Mouse (Mus musculus): ENCODE data around the gene Plxdc1. TPM values are rescaled to one million over a fixed set of nuclear protein-coding genes. Genes with fewer than 3 reads are reported as not detected.

Plxdc1 gene
- total and polyA plus RNA-seq, 2 experiments = 0.28 to 1.2 TPM

DNA sequence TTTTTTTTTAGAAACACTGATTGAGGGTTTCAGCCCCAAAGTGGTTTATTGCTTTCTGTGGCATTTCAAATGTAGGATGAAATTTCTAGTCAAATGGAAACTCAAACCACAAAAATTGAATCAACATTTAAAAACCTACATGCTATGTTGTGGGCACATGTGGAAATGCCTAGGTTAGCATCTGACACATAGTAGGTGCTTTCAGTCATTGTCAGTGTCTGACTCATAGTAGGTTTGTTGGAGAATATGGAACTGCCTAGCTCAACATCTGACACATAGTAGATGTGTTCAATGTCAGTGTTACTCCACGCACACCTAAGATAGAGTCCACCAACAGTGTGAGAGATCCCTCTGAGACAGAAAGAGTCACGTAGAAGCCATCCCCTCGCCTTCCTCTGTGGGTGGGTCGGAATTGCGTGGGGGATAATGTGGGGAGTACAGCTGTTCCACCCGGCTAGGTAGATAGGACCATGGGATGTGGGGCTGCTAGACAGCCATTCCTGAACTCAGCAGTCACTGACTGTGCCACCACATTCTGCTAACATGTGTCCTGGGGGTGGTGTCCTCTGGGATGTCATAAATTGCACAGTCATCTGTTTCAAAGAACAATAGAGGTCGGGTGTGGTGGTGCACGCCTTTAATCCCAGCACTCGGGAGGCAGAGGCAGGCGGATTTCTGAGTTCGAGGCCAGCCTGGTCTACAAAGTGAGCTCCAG is 77.5 kb downstream of the Plxdc1 start:
- TF ChIP-seq POLR2A (IDR thresholded peaks at IDR 0.05; ENCODE audit: extremely low read depth, insufficient read depth, low read length) = no peak
- no peak for TF ChIP-seq CTCF (IDR thresholded peaks at IDR 0.05; ENCODE audit: low read depth, low read length)

DNA sequence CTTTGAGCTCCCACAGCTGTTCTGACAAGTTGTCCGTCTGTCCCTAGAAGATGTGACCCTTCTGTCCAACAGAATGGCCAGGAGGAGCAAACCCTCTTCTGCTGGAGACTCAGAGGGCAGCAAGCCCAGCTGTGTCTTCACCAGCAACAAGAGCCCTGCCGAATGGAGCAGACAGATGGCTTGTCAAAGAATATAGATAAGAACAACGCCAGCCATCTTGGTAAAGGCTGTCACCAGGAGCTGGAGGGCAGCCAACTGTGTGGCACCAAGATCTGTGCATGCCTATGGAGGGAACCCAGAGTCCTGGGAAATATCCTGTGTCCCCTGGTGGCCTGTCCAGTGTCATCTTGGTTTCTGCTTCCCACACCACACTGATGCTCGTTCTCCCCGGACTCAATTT is 78.3 kb downstream of the Plxdc1 start:
- Histone ChIP-seq H3K27me3 (ENCODE audit: control insufficient read depth, insufficient read depth, low read length) (no peaks in the 10 kb centered on the region), H3K79me2 (ENCODE audit: control insufficient read depth, insufficient read depth, low read length) (no peaks in the 10 kb centered on the region), H3K4me3 (ENCODE audit: insufficient read depth, low read depth, low read length) (no peak overlapping the region), H3K9ac (ENCODE audit: low read depth, low read length) (no peak overlapping the region), H3K36me3 (ENCODE audit: control insufficient read depth, insufficient read depth, low read length) (no peaks in the 10 kb centered on the region), H3K4me1 (ENCODE audit: control insufficient read depth, insufficient read depth, low read length) (no peaks in the 10 kb centered on the region), H3K27ac (replicated peaks; ENCODE audit: insufficient read depth, low read depth, low read length) (no peak overlapping the region)
- no peak for TF ChIP-seq CTCF (IDR thresholded peaks at IDR 0.05; ENCODE audit: low read depth, low read length)
- no peak for TF ChIP-seq POLR2A (IDR thresholded peaks at IDR 0.05; ENCODE audit: extremely low read depth, insufficient read depth, low read length)
- 85% methylated on average over 5 of the region's 5 CpGs for WGBS
- DNase-seq (ENCODE audit: extremely low read depth, low read depth, low spot score) = no peak

More for the DNA sequence above, 77.5 kb downstream of the Plxdc1 start:
- no peaks in the 10 kb centered on the region for H3K27me3 ChIP-seq (ENCODE audit: control insufficient read depth, insufficient read depth, low read length)
- no peaks in the 10 kb centered on the region for H3K36me3 ChIP-seq (ENCODE audit: control insufficient read depth, insufficient read depth, low read length)
- no peak for DNase-seq (ENCODE audit: extremely low read depth, low read depth, low spot score)
- H3K4me1 ChIP-seq (ENCODE audit: control insufficient read depth, insufficient read depth, low read length) = no peaks in the 10 kb centered on the region
- H3K9ac ChIP-seq (ENCODE audit: low read depth, low read length) = no peak overlapping the region
- no peak overlapping the region for H3K4me3 ChIP-seq (ENCODE audit: insufficient read depth, low read depth, low read length)
- H3K79me2 ChIP-seq (ENCODE audit: control insufficient read depth, insufficient read depth, low read length) = no peaks in the 10 kb centered on the region
- no peak overlapping the region for H3K27ac ChIP-seq (replicated peaks; ENCODE audit: insufficient read depth, low read depth, low read length)
- WGBS = 84% methylated on average over 11 of the region's 11 CpGs

DNA sequence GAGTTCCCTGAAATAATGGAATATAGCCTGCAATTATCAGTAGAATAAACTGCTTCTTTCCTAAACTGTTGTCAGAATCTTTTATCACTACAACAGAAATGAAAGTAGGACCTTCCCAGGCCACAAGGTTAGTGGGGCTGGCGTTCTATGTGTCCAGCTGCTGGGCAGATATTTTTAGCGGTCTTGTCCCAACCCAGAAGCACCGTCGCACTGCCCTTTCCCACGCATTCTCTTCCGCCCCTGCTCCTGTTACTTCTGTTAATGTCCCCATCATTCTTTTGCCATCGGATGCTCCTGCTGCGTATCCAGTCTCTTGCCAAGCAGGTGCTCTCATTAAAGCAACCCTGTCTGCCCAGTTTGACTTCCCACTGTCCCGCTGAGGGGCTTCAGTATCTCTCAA is 79.3 kb downstream of the Plxdc1 start:
- Histone ChIP-seq H3K27ac (replicated peaks; ENCODE audit: insufficient read depth, low read depth, low read length) (no peak overlapping the region), H3K4me1 (ENCODE audit: control insufficient read depth, insufficient read depth, low read length) (no peaks in the 10 kb centered on the region), H3K4me3 (ENCODE audit: insufficient read depth, low read depth, low read length) (no peak overlapping the region), H3K79me2 (ENCODE audit: control insufficient read depth, insufficient read depth, low read length) (no peaks in the 10 kb centered on the region), H3K36me3 (ENCODE audit: control insufficient read depth, insufficient read depth, low read length) (no peaks in the 10 kb centered on the region), H3K9ac (ENCODE audit: low read depth, low read length) (no peak overlapping the region), H3K27me3 (ENCODE audit: control insufficient read depth, insufficient read depth, low read length) (no peaks in the 10 kb centered on the region)
- DNase-seq (ENCODE audit: extremely low read depth, low read depth, low spot score) = no peak
- WGBS = 94% methylated on average over 9 of the region's 9 CpGs
- no peak for TF ChIP-seq POLR2A (IDR thresholded peaks at IDR 0.05; ENCODE audit: extremely low read depth, insufficient read depth, low read length)
- no peak for TF ChIP-seq CTCF (IDR thresholded peaks at IDR 0.05; ENCODE audit: low read depth, low read length)

DNA sequence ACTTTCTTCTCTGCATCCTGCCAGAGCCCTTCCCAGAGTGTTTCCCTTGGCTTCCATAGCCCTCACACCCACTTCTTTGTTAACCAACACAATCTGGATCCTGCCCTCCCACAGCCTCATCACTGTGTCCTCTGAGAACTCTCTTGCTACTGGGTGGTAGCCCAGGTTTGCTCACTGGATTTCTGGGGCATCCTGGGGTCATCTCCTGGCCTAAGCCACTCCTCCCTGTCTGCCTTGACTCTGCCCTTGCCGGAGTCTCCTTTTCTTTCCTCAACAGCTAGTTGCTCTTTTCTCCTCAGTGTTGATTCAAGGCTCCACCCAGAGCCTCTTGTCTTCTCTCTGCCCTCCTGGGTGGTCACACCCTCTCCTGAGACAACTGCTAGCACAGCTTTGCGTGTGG is 80.3 kb downstream of the Plxdc1 start:
- no peak overlapping the region for H3K4me3 ChIP-seq (ENCODE audit: insufficient read depth, low read depth, low read length)
- TF ChIP-seq POLR2A (IDR thresholded peaks at IDR 0.05; ENCODE audit: extremely low read depth, insufficient read depth, low read length) = no peak
- no peaks in the 10 kb centered on the region for H3K79me2 ChIP-seq (ENCODE audit: control insufficient read depth, insufficient read depth, low read length)
- H3K9ac ChIP-seq (ENCODE audit: low read depth, low read length) = no peak overlapping the region
- WGBS = 87% methylated on average over 2 of the region's 2 CpGs
- no peaks in the 10 kb centered on the region for H3K36me3 ChIP-seq (ENCODE audit: control insufficient read depth, insufficient read depth, low read length)
- H3K27me3 ChIP-seq (ENCODE audit: control insufficient read depth, insufficient read depth, low read length) = no peaks in the 10 kb centered on the region
- H3K27ac ChIP-seq (replicated peaks; ENCODE audit: insufficient read depth, low read depth, low read length) = no peak overlapping the region
- no peak for DNase-seq (ENCODE audit: extremely low read depth, low read depth, low spot score)
- H3K4me1 ChIP-seq (ENCODE audit: control insufficient read depth, insufficient read depth, low read length) = no peaks in the 10 kb centered on the region

DNA sequence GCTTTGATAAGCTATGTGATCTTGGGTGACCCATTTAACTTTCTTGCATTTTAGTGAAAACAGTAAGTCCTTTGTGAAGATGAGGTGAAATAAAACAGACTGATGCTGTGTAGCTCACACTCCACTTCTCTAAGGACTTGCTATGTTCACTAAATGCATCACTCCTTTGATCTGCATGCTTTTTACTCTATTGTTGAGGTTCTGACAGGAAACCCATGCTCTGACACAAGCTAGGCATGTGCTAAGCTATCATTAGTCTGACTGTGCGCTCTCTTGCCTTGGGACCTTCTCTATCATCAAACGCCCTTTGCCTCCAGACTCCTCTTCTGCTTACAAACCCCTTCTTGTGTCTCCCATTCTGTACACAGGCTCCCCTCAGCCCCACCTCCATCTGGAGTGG is 80.7 kb downstream of the Plxdc1 start:
- DNase-seq (ENCODE audit: extremely low read depth, low read depth, low spot score) = no peak
- Histone ChIP-seq H3K79me2 (ENCODE audit: control insufficient read depth, insufficient read depth, low read length) (no peaks in the 10 kb centered on the region), H3K27me3 (ENCODE audit: control insufficient read depth, insufficient read depth, low read length) (no peaks in the 10 kb centered on the region), H3K9ac (ENCODE audit: low read depth, low read length) (no peak overlapping the region), H3K27ac (replicated peaks; ENCODE audit: insufficient read depth, low read depth, low read length) (no peak overlapping the region), H3K4me1 (ENCODE audit: control insufficient read depth, insufficient read depth, low read length) (no peaks in the 10 kb centered on the region), H3K36me3 (ENCODE audit: control insufficient read depth, insufficient read depth, low read length) (no peaks in the 10 kb centered on the region), H3K4me3 (ENCODE audit: insufficient read depth, low read depth, low read length) (no peak overlapping the region)
- TF ChIP-seq CTCF (IDR thresholded peaks at IDR 0.05; ENCODE audit: low read depth, low read length) (no peak), POLR2A (IDR thresholded peaks at IDR 0.05; ENCODE audit: extremely low read depth, insufficient read depth, low read length) (no peak)
- WGBS = 87% methylated on average over 2 of the region's 2 CpGs

DNA sequence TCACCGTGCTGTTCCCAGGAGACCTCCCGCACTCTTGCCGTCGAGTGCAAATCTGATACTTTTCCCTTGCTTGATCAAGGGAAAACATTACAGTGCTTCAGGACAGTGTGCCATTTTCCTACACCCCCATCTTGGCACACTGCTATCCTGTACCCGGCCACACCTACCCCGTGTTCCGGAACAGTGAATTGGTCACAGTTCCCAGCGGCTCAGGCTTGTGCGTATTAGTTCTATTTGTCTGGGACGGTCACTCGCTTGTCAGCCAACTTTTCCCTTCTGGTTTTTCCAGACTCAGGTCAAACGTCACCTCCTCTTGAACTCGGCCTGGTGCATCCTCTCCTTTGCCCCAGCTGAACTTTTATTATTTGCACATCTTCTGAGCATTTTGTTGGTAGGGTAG is 81.4 kb downstream of the Plxdc1 start:
- H3K4me3 ChIP-seq (ENCODE audit: insufficient read depth, low read depth, low read length) = no peak overlapping the region
- peak; percentile 13 for DNase-seq (ENCODE audit: extremely low read depth, low read depth, low spot score)
- no peak overlapping the region for H3K27ac ChIP-seq (replicated peaks; ENCODE audit: insufficient read depth, low read depth, low read length)

More for the DNA sequence above, 81.4 kb downstream of the Plxdc1 start:
- Histone ChIP-seq H3K9ac (ENCODE audit: low read depth, low read length) (no peak overlapping the region), H3K36me3 (ENCODE audit: control insufficient read depth, insufficient read depth, low read length) (no peaks in the 10 kb centered on the region), H3K4me1 (ENCODE audit: control insufficient read depth, insufficient read depth, low read length) (no peaks in the 10 kb centered on the region), H3K27me3 (ENCODE audit: control insufficient read depth, insufficient read depth, low read length) (no peaks in the 10 kb centered on the region), H3K79me2 (ENCODE audit: control insufficient read depth, insufficient read depth, low read length) (no peaks in the 10 kb centered on the region)
- no peak for TF ChIP-seq POLR2A (IDR thresholded peaks at IDR 0.05; ENCODE audit: extremely low read depth, insufficient read depth, low read length)
- no peak for TF ChIP-seq CTCF (IDR thresholded peaks at IDR 0.05; ENCODE audit: low read depth, low read length)
- WGBS = 66% methylated on average over 13 of the region's 13 CpGs

Data from liver, adult 2 months (tissue).